Mouse (Mus musculus) embryonic facial prominence, embryonic 13.5 days (tissue): ENCODE measurements at regions not wholly inside any gene's neighbourhood (a gene's known extent, or its start where the extent isn't known, plus 50 kb on each side); places are given as distances from the start of the nearest gene placed in this dataset.

Source experiments
- ATAC-seq: fragments of 200-750 bp; cut with Nextera tagmentation; 2 replicates; pipeline ENCODE4 v1.8.0; 2017; ENCODE audit warnings: low read depth; ENCODE audit not compliant: insufficient number of reproducible peaks, insufficient read depth, low FRiP score, low TSS enrichment
- H3K27ac ChIP-seq: fragments of 300-500 bp; sonication (generic); 2 replicates; pipeline ENCODE4 v1.5.1; 2015; ENCODE audit warnings: moderate library complexity, mild to moderate bottlenecking, inconsistent platforms
- H3K27me3 ChIP-seq: fragments of 300-500 bp; sonication (generic); 2 replicates; pipeline ENCODE4 v1.6.1; 2015; ENCODE audit warnings: mild to moderate bottlenecking, inconsistent platforms
- H3K36me3 ChIP-seq: fragments of 300-500 bp; sonication (generic); 2 replicates; pipeline ENCODE4 v1.6.1; 2015; ENCODE audit warnings: mild to moderate bottlenecking, inconsistent platforms
- H3K4me1 ChIP-seq: fragments of 300-500 bp; sonication (generic); 2 replicates; pipeline ENCODE4 v1.6.1; 2015; ENCODE audit warnings: inconsistent platforms
- H3K4me2 ChIP-seq: fragments of 300-500 bp; sonication (generic); 2 replicates; pipeline ENCODE4 v1.6.1; 2015; ENCODE audit warnings: moderate library complexity, mild to moderate bottlenecking, inconsistent platforms
- H3K4me3 ChIP-seq: fragments of 300-500 bp; sonication (generic); 2 replicates; pipeline ENCODE4 v1.5.1; 2015; ENCODE audit warnings: mild to moderate bottlenecking, inconsistent platforms
- H3K9ac ChIP-seq: fragments of 300-500 bp; sonication (generic); 2 replicates; pipeline ENCODE4 v1.6.1; 2015; ENCODE audit warnings: mild to moderate bottlenecking, inconsistent platforms
- H3K9me3 ChIP-seq: fragments of 300-500 bp; sonication (generic); 2 replicates; pipeline ENCODE4 v1.6.1; 2016; ENCODE audit warnings: inconsistent platforms
- WGBS: fragments of 180-500 bp; shearing (Covaris S2); methylation state at CpG from one replicate; pipeline ENCODE4 v1.1.7; 2015; ENCODE audit warnings: mixed read lengths; 5-methylcytosine and 5-hydroxymethylcytosine counted together

DNA sequence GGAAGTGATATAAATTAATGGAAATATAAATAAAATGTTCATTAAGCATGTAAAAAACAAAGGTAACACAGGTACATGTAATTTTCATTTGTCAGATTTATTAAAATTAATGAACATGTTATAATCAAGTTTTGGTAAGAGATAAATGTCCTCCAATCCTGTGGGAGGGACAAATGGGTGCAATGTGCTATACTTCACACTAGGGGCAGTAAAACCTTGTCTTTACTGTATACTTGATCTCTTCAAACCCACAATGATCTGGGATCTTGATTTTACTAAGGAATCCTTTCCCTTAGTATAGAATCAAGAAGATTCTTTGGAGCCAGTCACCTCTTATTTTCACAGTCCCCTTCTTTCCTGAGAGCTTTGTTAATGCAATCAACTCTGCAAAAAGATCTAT is 451.1 kb upstream of the Fam98a start:
- Histone ChIP-seq H3K4me2 (no peak overlapping the region), H3K9ac (no peak overlapping the region), H3K4me1 (no peaks in the 10 kb centered on the region), H3K27me3 (no peaks in the 10 kb centered on the region), H3K4me3 (no peak overlapping the region), H3K9me3 (no peaks in the 10 kb centered on the region), H3K27ac (no peak overlapping the region), H3K36me3 (no peaks in the 10 kb centered on the region)
- no peak for ATAC-seq

DNA sequence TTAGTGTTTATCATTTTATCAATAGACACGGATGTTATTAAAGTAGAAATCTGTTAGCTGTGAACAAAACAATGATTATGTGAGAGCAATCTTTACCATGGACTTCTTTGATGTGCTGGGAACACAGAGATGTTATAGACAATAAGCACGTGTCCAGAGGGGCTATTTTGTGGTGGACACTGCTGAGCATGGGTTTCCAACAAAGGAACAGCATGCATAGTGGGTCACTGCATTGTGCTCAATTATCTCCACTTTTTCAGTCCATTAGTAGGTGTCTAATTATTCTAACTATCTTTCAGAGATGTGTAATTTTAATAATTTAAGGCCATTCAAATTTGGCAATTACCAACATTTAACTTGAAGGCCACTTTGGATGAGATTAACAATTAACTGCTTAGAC is 409.6 kb upstream of the Fam98a start:
- WGBS = 65% methylated on average over 2 of the region's 2 CpGs
- no peak overlapping the region for H3K9ac ChIP-seq
- no peak overlapping the region for H3K4me3 ChIP-seq
- no peaks in the 10 kb centered on the region for H3K27me3 ChIP-seq
- H3K27ac ChIP-seq = no peak overlapping the region
- no peak for ATAC-seq
- no peaks in the 10 kb centered on the region for H3K4me1 ChIP-seq
- H3K36me3 ChIP-seq = no peaks in the 10 kb centered on the region
- no peak overlapping the region for H3K4me2 ChIP-seq
- H3K9me3 ChIP-seq = no peaks in the 10 kb centered on the region

GRCm38 (mm10) chr17:75936686-75937380 is 385.1 kb upstream of the Fam98a start:
- WGBS = 87% methylated on average over 6 of the region's 6 CpGs
- no peaks in the 10 kb centered on the region for H3K4me1 ChIP-seq
- no peak overlapping the region for H3K27ac ChIP-seq
- no peak for ATAC-seq
- no peaks in the 10 kb centered on the region for H3K36me3 ChIP-seq
- H3K4me2 ChIP-seq = no peak overlapping the region
- no peaks in the 10 kb centered on the region for H3K27me3 ChIP-seq
- H3K9me3 ChIP-seq = no peaks in the 10 kb centered on the region
- no peak overlapping the region for H3K4me3 ChIP-seq
- H3K9ac ChIP-seq = no peak overlapping the region

DNA sequence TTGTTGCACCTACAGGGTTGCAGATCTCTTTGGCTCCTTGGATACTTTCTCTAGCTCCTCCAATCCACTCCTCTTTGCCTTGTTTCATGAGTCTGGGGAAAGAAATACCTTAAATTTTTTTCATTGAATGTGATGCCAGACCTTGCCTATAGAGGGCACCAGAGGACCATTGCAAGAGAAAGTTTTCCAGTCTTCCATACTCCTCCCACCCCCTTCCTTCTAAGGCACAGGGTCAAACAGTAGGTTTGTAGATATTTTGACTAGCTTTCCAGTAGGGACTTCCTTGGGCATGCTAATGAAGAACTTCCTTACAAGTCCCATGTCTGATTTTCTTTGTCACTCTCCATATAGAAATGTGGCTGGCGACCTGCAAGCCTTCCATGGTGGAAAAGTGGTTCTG is 379.3 kb upstream of the Fam98a start:
- no peak for ATAC-seq

GRCm38 (mm10) chr17:75920240-75920639 is 368.5 kb upstream of the Fam98a start:
- Histone ChIP-seq H3K4me2 (no peak overlapping the region), H3K27ac (no peak overlapping the region), H3K9me3 (no peaks in the 10 kb centered on the region), H3K27me3 (no peaks in the 10 kb centered on the region), H3K9ac (no peak overlapping the region), H3K36me3 (no peaks in the 10 kb centered on the region), H3K4me1 (no peaks in the 10 kb centered on the region), H3K4me3 (no peak overlapping the region)
- 86% methylated on average over 2 of the region's 2 CpGs for WGBS
- no peak for ATAC-seq

More for the DNA sequence above, 379.3 kb upstream of the Fam98a start:
- Histone ChIP-seq H3K27me3 (no peaks in the 10 kb centered on the region), H3K27ac (no peak overlapping the region), H3K36me3 (no peaks in the 10 kb centered on the region), H3K4me3 (no peak overlapping the region), H3K9me3 (no peaks in the 10 kb centered on the region), H3K4me2 (no peak overlapping the region), H3K9ac (no peak overlapping the region), H3K4me1 (no peaks in the 10 kb centered on the region)
- 73% methylated on average over 1 of the region's 1 CpGs for WGBS

- Histone ChIP-seq H3K4me2 (no peak overlapping the region), H3K27me3 (no peaks in the 10 kb centered on the region), H3K4me1 (no peaks in the 10 kb centered on the region), H3K36me3 (no peaks in the 10 kb centered on the region), H3K9me3 (no peaks in the 10 kb centered on the region), H3K9ac (no peak overlapping the region), H3K4me3 (no peak overlapping the region), H3K27ac (no peak overlapping the region)
- 73% methylated on average over 4 of the region's 4 CpGs for WGBS
- no peak for ATAC-seq
Measured at GRCm38 (mm10) chr17:75917020-75917419, 365.3 kb upstream of the Fam98a start.

DNA sequence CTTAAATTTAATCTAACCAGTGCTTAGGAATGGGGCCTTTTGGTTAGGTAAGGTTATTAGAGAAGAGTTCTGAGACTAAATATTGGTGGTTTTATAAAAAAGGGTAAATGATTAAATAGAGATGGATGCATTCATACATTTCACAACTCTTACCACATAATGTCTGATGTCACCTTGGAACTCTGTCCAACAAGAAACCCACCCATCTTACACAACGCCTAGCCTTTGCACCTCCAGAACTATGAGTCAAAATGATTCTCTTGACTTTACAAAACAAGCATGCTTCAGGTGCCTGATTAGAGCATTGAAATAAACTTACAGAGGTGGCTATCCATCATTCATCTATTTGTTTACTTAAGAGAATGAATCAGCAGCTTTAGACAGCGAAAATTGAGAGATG is 364.8 kb upstream of the Fam98a start:
- ATAC-seq = no peak
- no peaks in the 10 kb centered on the region for H3K27me3 ChIP-seq
- no peaks in the 10 kb centered on the region for H3K4me1 ChIP-seq
- no peaks in the 10 kb centered on the region for H3K36me3 ChIP-seq
- WGBS = 85% methylated on average over 2 of the region's 2 CpGs
- H3K27ac ChIP-seq = no peak overlapping the region
- no peak overlapping the region for H3K4me2 ChIP-seq
- H3K9ac ChIP-seq = no peak overlapping the region
- H3K4me3 ChIP-seq = no peak overlapping the region
- H3K9me3 ChIP-seq = no peaks in the 10 kb centered on the region

- H3K4me2 ChIP-seq = no peak overlapping the region
- H3K4me3 ChIP-seq = no peak overlapping the region
- H3K9ac ChIP-seq = no peak overlapping the region
- H3K9me3 ChIP-seq = no peaks in the 10 kb centered on the region
- no peaks in the 10 kb centered on the region for H3K27me3 ChIP-seq
- ATAC-seq = no peak
- WGBS = 79% methylated on average over 1 of the region's 1 CpGs
- no peaks in the 10 kb centered on the region for H3K4me1 ChIP-seq
- no peaks in the 10 kb centered on the region for H3K36me3 ChIP-seq
- no peak overlapping the region for H3K27ac ChIP-seq
Measured at GRCm38 (mm10) chr17:75915256-75915655, 363.5 kb upstream of the Fam98a start.

DNA sequence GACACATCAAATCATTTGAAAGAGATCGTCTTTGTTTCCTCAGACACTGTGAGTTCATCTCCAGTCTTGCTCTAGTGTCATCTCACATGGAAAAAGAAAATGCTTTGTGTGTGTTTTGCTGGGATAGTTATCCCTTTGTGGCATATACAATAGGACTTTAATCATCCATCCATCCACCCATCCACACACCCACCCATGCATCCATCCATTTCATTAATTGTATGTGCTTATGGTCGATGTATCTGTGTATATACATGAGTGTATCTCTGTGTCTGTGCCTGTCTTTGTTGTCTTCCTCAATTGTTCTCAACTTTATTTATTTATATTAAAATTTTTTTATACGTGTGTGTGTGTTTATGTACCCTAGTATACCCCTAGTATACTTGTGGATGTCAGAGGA is 355.3 kb upstream of the Fam98a start:
- no peak overlapping the region for H3K4me2 ChIP-seq
- 89% methylated on average over 3 of the region's 3 CpGs for WGBS
- no peaks in the 10 kb centered on the region for H3K4me1 ChIP-seq
- H3K4me3 ChIP-seq = no peak overlapping the region
- no peaks in the 10 kb centered on the region for H3K36me3 ChIP-seq
- ATAC-seq = no peak
- H3K27me3 ChIP-seq = no peaks in the 10 kb centered on the region
- no peak overlapping the region for H3K27ac ChIP-seq
- no peak overlapping the region for H3K9ac ChIP-seq
- H3K9me3 ChIP-seq = no peaks in the 10 kb centered on the region

DNA sequence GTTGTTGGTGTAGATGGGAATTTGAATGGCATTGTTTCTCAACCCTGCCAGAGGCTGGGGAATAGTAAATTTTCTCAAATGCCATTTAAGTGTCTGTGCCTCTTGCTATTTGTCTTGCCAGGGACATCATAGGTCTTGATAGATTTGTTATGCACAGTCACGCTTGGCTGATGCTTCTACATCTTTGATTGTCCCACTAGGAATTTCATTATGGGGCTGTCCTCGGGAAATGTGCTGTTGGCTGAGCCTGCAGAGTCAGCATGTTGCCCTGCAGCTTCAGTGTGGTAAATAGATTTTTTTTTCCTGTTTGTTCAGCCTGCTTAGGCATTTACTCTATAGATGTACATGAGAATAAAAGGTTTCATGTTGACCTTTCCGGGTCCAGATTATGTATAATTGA is 354.9 kb upstream of the Fam98a start:
- no peaks in the 10 kb centered on the region for H3K27me3 ChIP-seq
- H3K27ac ChIP-seq = no peak overlapping the region
- no peaks in the 10 kb centered on the region for H3K9me3 ChIP-seq
- no peaks in the 10 kb centered on the region for H3K36me3 ChIP-seq
- no peak overlapping the region for H3K4me3 ChIP-seq
- WGBS = 76% methylated on average over 3 of the region's 3 CpGs
- H3K9ac ChIP-seq = no peak overlapping the region
- no peaks in the 10 kb centered on the region for H3K4me1 ChIP-seq
- no peak overlapping the region for H3K4me2 ChIP-seq
- no peak for ATAC-seq

DNA sequence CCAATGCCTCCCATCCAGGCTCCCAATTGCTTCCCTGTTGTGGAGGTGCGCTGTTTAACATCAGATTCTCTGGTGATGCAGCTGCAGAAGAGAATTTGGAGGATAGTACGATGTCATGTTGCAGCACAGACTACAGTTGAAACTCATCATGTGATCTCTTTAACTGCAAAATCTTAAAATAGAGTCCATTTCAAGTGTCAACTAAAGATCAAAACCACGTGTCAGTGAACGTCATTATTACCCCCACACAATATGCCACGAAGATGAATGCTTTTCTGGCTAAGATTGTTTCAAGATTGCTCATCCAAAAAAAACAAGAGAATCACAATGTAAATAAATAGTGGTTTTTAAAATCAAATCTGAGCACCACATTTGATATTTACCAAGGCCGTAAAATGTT is 343.7 kb upstream of the Fam98a start:
- ATAC-seq = no peak
- H3K27me3 ChIP-seq = no peaks in the 10 kb centered on the region
- no peaks in the 10 kb centered on the region for H3K36me3 ChIP-seq
- no peak overlapping the region for H3K27ac ChIP-seq
- H3K4me1 ChIP-seq = no peaks in the 10 kb centered on the region
- no peak overlapping the region for H3K4me2 ChIP-seq
- no peak overlapping the region for H3K4me3 ChIP-seq
- no peak overlapping the region for H3K9ac ChIP-seq
- no peaks in the 10 kb centered on the region for H3K9me3 ChIP-seq
- WGBS = 74% methylated on average over 6 of the region's 6 CpGs

GRCm38 (mm10) chr17:75894934-75895333 is 343.2 kb upstream of the Fam98a start:
- Histone ChIP-seq H3K4me3 (no peak overlapping the region), H3K4me1 (no peaks in the 10 kb centered on the region), H3K27me3 (no peaks in the 10 kb centered on the region), H3K9me3 (no peaks in the 10 kb centered on the region), H3K27ac (no peak overlapping the region), H3K36me3 (no peaks in the 10 kb centered on the region), H3K9ac (no peak overlapping the region), H3K4me2 (no peak overlapping the region)
- no peak for ATAC-seq
- WGBS = 87% methylated on average over 4 of the region's 4 CpGs

GRCm38 (mm10) chr17:75893559-75893958 is 341.8 kb upstream of the Fam98a start:
- Histone ChIP-seq H3K4me2 (no peak overlapping the region), H3K27ac (no peak overlapping the region), H3K36me3 (no peaks in the 10 kb centered on the region), H3K9ac (no peak overlapping the region), H3K4me1 (no peaks in the 10 kb centered on the region), H3K4me3 (no peak overlapping the region), H3K9me3 (no peaks in the 10 kb centered on the region), H3K27me3 (no peaks in the 10 kb centered on the region)
- ATAC-seq = no peak
- WGBS = 59% methylated on average over 1 of the region's 1 CpGs
